Mouse (Mus musculus) small intestine, adult 2 months (tissue): ENCODE results near the gene Antxr1. TPM values are rescaled to one million over a fixed set of nuclear protein-coding genes. Genes with fewer than 3 reads are reported as not detected.

Experiments used
- H3K27ac ChIP-seq: fragments of 200-500 bp; 2 replicates; pipeline ENCODE4 v1.5.1; 2012; ENCODE audit warnings: low read depth, low read length, control low read depth, inconsistent platforms; ENCODE audit not compliant: insufficient read depth
- H3K27me3 ChIP-seq: fragments of 200-500 bp; 2 replicates; pipeline ENCODE4 v1.6.1; 2012; ENCODE audit warnings: mild to moderate bottlenecking, moderate library complexity, low read length, inconsistent platforms; ENCODE audit not compliant: control insufficient read depth, insufficient read depth
- H3K36me3 ChIP-seq: fragments of 200-500 bp; 2 replicates; pipeline ENCODE4 v1.6.1; 2012; ENCODE audit warnings: mild to moderate bottlenecking, low read length, control low read depth, inconsistent platforms; ENCODE audit not compliant: control insufficient read depth, insufficient read depth
- H3K4me1 ChIP-seq: fragments of 200-500 bp; 2 replicates; pipeline ENCODE4 v1.6.1; 2012; ENCODE audit warnings: low read length, inconsistent platforms, mixed read lengths; ENCODE audit not compliant: control insufficient read depth, insufficient read depth, insufficient read length
- H3K4me3 ChIP-seq: fragments of 200-500 bp; 2 replicates; pipeline ENCODE4 v1.5.1; 2012; ENCODE audit warnings: low read depth, mild to moderate bottlenecking, control low read depth, inconsistent platforms, low read length, moderate library complexity
- CTCF ChIP-seq: fragments of 200-500 bp; IDR thresholded peaks from 2 replicates; pipeline ENCODE4 v1.5.1; 2012; ENCODE audit warnings: low read depth, mild to moderate bottlenecking, control low read depth, inconsistent platforms, low read length, moderate library complexity, mixed read lengths; ENCODE audit not compliant: insufficient replicate concordance, insufficient read length; ENCODE audit errors: extremely low read depth
- POLR2A ChIP-seq: fragments of 200-500 bp; IDR thresholded peaks from 2 replicates; pipeline ENCODE4 v1.6.1; 2012; ENCODE audit warnings: low read depth, mild to moderate bottlenecking, control low read depth, inconsistent platforms, low read length, moderate library complexity
- WGBS: fragments of 180-500 bp; shearing (Covaris S2); methylation state at CpG from one replicate; pipeline ENCODE4 v1.1.7; 2018; 5-methylcytosine and 5-hydroxymethylcytosine counted together
- polyA plus RNA-seq: library from polyadenylated mRNA; depleted of rRNA; stranded (reverse); fragments of >200 nt; gene quantifications from 2 replicates; pipeline ENCODE4 v1.2.3, GENCODE M21; 2012

Antxr1 gene
- polyA plus RNA-seq, 1 experiment = 3.9 TPM

DNA sequence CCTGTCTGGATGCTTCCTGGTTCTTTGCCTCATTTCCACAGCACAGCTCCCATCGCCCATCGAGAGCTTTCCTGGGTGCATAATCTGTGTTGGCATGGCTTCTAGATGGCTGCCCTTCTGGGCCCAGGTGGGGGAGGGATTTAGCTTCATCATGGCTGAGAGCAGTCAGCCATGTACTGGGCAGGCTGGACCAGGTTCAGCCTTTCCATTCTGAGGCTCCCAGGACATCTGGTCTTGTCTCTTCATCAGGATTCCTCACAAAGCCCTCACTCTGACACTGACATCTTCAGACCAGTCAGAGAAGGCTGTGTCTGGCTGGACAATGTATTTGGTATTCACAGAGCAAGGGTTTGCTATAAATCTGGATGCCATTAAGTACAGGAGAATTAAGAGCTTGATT lies 219.6 kb downstream of the Antxr1 start:
- no peak overlapping the region for H3K4me3 ChIP-seq
- TF ChIP-seq POLR2A = no peak
- no peak for TF ChIP-seq CTCF
- no peak overlapping the region for H3K27ac ChIP-seq
- 85% methylated on average over 2 of the region's 2 CpGs for WGBS
- 0 out of 2 replicates have a peak, but pooled peaks cover 2% of the 10 kb centered on the region for H3K4me1 ChIP-seq
- no peaks in the 10 kb centered on the region for H3K27me3 ChIP-seq
- H3K36me3 ChIP-seq = no peaks in the 10 kb centered on the region

DNA sequence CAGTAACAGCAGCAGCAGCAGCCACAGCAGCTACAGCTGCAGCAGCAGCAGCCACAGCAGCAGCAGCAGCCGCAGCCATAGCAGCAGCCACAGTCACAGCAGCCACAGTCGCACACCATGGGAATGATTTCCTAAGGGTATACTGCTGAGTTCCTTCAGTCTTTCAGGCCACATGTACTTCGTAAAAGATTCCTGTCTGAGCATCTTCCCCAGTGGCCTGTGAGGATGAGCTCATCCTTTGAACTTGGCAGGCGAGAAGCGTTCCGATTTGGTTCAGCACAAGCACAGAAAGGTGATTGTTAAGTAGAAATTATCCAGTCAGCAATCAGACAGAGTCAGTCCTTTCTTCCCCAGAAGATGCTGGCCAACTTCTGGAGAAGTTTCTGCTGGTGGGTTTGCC lies 223.5 kb downstream of the Antxr1 start:
- Histone ChIP-seq H3K4me3 (no peak overlapping the region), H3K36me3 (no peaks in the 10 kb centered on the region), H3K27me3 (no peaks in the 10 kb centered on the region), H3K27ac (no peak overlapping the region), H3K4me1 (no peaks in the 10 kb centered on the region)
- TF ChIP-seq CTCF (no peak), POLR2A (no peak)
- WGBS = 83% methylated on average over 6 of the region's 6 CpGs

DNA sequence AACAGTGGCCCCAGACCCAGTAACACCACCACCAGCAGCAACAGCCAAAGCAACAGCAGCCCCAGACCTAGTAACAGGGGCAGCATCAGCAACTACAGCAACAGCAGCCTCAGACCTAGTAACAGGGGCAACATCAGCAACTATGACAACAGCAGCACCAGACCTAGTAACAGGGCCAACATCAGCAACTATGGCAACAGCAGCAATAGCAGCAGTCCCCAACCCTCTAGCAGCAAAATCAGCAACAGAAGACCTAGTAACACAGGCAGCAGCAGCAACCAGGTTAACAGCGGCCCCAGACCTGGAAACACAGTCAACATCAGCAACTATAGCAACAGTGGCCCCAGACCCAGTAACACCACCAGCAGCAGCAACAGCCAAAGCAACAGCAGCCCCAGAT lies 224.1 kb downstream of the Antxr1 start:
- TF ChIP-seq POLR2A (no peak), CTCF (no peak)

DNA sequence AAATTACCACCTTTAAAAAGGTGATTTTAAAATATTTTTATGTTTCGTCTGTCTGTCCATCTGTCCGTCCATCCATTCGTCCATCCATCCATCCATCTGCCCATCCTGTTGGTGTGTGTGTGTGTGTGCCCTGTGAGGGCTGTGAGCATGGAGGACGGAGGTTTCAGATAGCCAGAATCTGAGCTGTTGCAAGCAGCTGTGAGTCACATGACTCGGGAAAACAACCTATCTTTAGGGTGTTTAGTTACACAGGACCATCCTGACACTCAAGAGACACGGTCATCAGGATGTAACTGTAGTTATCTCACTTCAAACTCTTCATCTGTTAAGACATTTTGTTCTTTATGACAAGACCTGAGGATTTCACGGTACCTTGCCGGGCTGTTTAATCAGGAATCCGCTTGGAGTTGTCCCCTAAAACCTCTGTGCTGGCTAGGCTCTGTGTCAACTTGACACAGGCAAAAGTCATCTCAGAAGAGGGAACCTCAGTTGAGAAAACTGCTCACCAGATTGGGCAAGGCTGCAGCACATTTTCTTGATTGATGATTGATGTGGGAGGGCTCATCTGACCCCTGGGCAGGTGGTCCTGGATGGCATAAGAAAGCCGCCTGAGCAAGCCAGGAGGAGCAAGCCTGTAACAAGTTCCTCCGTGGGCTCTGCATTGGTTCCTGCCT lies 231.4 kb downstream of the Antxr1 start, which contains the start of gene D6Ertd527e:
TSS of gene D6Ertd527e (plus strand) at position 624 of the 674 bp plus-strand sequence.
- Histone ChIP-seq H3K4me3 (no peak within 1 kb of the TSS), H3K36me3 (no peaks in the 10 kb centered on the region), H3K4me1 (0 out of 2 replicates have a peak, but pooled peaks cover 3% of the 10 kb centered on the region), H3K27ac (no peak within 1 kb of the TSS), H3K27me3 (no peaks in the 10 kb centered on the region)
- WGBS = 81% methylated on average over 11 of the region's 11 CpGs
- no peak for TF ChIP-seq CTCF
- TF ChIP-seq POLR2A = no peak

More for the DNA sequence above, 224.1 kb downstream of the Antxr1 start:
- H3K4me1 ChIP-seq = no peaks in the 10 kb centered on the region
- no peaks in the 10 kb centered on the region for H3K27me3 ChIP-seq
- no peaks in the 10 kb centered on the region for H3K36me3 ChIP-seq
- H3K27ac ChIP-seq = no peak overlapping the region
- no peak overlapping the region for H3K4me3 ChIP-seq
- WGBS = 94% methylated on average over 1 of the region's 1 CpGs

DNA sequence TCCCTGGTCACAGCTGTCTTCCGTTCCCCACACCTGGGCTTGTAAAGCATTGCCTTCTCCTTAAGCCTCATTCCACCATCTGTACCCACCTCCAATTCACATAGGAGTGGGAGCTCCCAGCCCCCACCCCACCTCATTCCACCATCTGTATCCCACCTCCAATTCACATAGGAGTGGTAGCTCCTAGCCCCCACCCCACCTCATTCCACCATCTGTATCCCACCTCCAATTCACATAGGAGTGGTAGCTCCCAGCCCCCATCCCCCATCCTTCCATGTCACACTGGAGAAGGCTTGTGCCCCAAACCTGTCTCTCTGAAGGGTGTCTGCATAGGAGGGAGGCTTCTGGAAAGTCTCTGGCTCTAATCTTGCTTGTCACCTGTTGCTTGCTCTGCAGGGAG lies 232.3 kb downstream of the Antxr1 start:
- H3K4me1 ChIP-seq = 0 out of 2 replicates have a peak, but pooled peaks cover 3% of the 10 kb centered on the region
- H3K4me3 ChIP-seq = no peak overlapping the region
- H3K27ac ChIP-seq = no peak overlapping the region
- 95% methylated on average over 1 of the region's 1 CpGs for WGBS
- no peaks in the 10 kb centered on the region for H3K36me3 ChIP-seq
- H3K27me3 ChIP-seq = no peaks in the 10 kb centered on the region
- TF ChIP-seq CTCF (no peak), POLR2A (no peak)

DNA sequence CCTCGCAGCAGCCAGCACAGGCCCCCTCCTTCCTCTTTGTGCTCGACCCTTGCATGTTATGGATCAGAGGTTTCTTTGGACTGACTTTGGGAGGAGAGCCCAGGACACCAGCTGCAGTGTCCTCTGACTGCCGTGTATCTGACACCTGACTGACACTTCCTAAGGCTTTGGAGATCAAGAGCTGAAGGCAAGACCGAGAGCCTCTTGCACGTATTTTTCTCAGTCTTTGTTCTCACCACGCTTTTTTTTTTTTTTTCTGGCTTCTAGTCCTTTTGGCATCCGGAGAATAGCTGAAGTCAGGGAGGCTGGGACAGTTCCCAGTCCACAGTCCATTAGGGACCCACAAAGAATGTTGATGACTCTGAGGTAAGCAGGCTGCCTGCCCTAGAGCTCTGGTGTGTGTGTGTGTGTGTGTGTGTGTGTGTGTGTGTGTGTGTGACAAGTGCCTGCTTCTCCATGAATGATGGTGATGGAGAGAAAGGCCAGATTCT lies 233.2 kb downstream of the Antxr1 start:
- no peak for TF ChIP-seq POLR2A
- no peak for TF ChIP-seq CTCF
- H3K4me1 ChIP-seq = 0 out of 2 replicates have a peak, but pooled peaks cover 3% of the 10 kb centered on the region
- no peaks in the 10 kb centered on the region for H3K36me3 ChIP-seq
- H3K27me3 ChIP-seq = no peaks in the 10 kb centered on the region
- H3K4me3 ChIP-seq = no peak overlapping the region
- no peak overlapping the region for H3K27ac ChIP-seq
- WGBS = 52% methylated on average over 7 of the region's 7 CpGs

DNA sequence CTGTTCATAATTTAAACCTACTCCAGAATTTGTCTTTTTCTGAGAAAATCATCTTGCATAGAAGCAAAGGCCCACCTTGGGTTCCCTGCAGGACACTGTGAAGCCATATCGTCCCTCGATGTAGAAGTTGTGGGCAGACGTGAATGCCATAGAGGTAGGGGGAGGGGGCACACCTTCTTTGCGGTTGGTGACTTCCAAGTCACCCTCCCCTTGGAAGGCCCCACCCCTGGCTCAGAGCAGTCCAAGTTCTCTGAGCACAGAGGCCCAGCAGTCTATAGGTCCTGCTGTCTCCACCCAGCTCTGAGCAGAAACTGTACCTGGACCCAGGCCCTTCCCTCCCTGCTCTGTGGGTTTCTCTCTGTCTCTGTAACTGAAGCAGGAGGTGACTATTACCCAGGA lies 233.7 kb downstream of the Antxr1 start:
- Histone ChIP-seq H3K36me3 (no peaks in the 10 kb centered on the region), H3K27me3 (no peaks in the 10 kb centered on the region), H3K4me3 (no peak overlapping the region), H3K27ac (no peak overlapping the region), H3K4me1 (0 out of 2 replicates have a peak, but pooled peaks cover 3% of the 10 kb centered on the region)
- 22% methylated on average over 4 of the region's 4 CpGs for WGBS
- TF ChIP-seq CTCF (no peak), POLR2A (no peak)
